9 mouse cellular contexts compared by ENCODE assay signal in genomic region chr12:107950667-107951179, GRCm38 (mm10). TPM values are rescaled to one million over a fixed set of nuclear protein-coding genes. Genes with fewer than 3 reads are reported as not detected.
DNase-seq lines count a peak whose midpoint lies in the region; ATAC-seq and TF ChIP-seq lines count a peak whose summit lies in the region.
"Had no signal": no experiment of that assay in that cellular context is flagged by ENCODE, and none has a peak within 500 bp of the region (broad histone marks: within the 10 kb centered on the region; RNA-seq: fewer than 3 reads in every experiment).

No protein-coding gene starts in this region.

- 64% methylated on average over 20 of the region's 20 CpGs for WGBS in kidney, embryonic 16.5 days
- 35% methylated on average over 20 of the region's 20 CpGs for whole genome bisulfite sequencing in forebrain, embryonic 16.5 days

- H3K9me3 ChIP-seq in kidney, embryonic 16.5 days (ENCODE audit: low read length): no peaks in the 10 kb centered on the region
- H3K9me3 ChIP-seq in forebrain, embryonic 16.5 days (ENCODE audit: control insufficient read depth, low read length): no peaks in the 10 kb centered on the region
- H3K9me3 ChIP-seq: liver, embryonic 13.5 days had no signal

- peak overlapping the region; percentile 29; the same call in 1 of the 2 replicates for H3K4me2 ChIP-seq in kidney, embryonic 16.5 days (replicated peaks; ENCODE audit: low read depth, low read length)
- H3K4me2 ChIP-seq in forebrain, embryonic 16.5 days (ENCODE audit: low read length): peak overlapping the region; percentile 58
- H3K4me2 ChIP-seq: liver, embryonic 13.5 days had no signal

- H3K9ac ChIP-seq in kidney, embryonic 16.5 days (replicated peaks; ENCODE audit: low read length): no peak overlapping the region
- H3K9ac ChIP-seq in forebrain, embryonic 16.5 days (replicated peaks; ENCODE audit: low read depth, low read length): no peak overlapping the region; the same call in 1 of the 2 replicates
- H3K9ac ChIP-seq: liver, embryonic 13.5 days had no signal

- DNase-seq in kidney, adult 9 months: no peak
- peak; percentile 74 for DNase-seq in brain, embryonic 14.5 days (ENCODE audit: low read depth)
- peak; percentile 53 for DNase-seq in naive thymus-derived CD4-positive, alpha-beta T cell, adult 2 months (ENCODE audit: low read depth)
- no peak for DNase-seq in gastrocnemius, postnatal 4 days (ENCODE audit: low spot score in 2 of 2)
- no peak for DNase-seq in left cerebral cortex, adult 9 months (ENCODE audit: low spot score in 2 of 2)
- DNase-seq: cerebellum, postnatal 36 days; liver, embryonic 13.5 days had no signal

- ATAC-seq in kidney, embryonic 16.5 days (ENCODE audit: low FRiP score, low TSS enrichment): no peak
- no peak for ATAC-seq in forebrain, embryonic 16.5 days

- no peaks in the 10 kb centered on the region for H3K36me3 ChIP-seq in kidney, embryonic 16.5 days (ENCODE audit: insufficient read depth, low read length)
- H3K36me3 ChIP-seq in forebrain, embryonic 16.5 days (ENCODE audit: control insufficient read depth, insufficient read depth): no peaks in the 10 kb centered on the region
- H3K36me3 ChIP-seq: liver, embryonic 13.5 days had no signal

- no peak overlapping the region for H3K4me3 ChIP-seq in kidney, embryonic 16.5 days (ENCODE audit: low read length)
- no peak overlapping the region for H3K4me3 ChIP-seq in forebrain, embryonic 16.5 days (replicated peaks; ENCODE audit: low read length)
- H3K4me3 ChIP-seq: liver, embryonic 13.5 days had no signal

- no peak for TF ChIP-seq POLR2A in brain, embryonic 14.5 days (IDR thresholded peaks at IDR 0.05; ENCODE audit: borderline replicate concordance, extremely low read depth, insufficient read depth, insufficient read length, poor library complexity, severe bottlenecking)

- no peak overlapping the region for H3K27ac ChIP-seq in kidney, embryonic 16.5 days (ENCODE audit: low read length)
- H3K27ac ChIP-seq in forebrain, embryonic 16.5 days (ENCODE audit: low read length): no peak overlapping the region
- H3K27ac ChIP-seq: liver, embryonic 13.5 days had no signal

- peak; percentile 19; the same call in 1 of the 2 replicates for TF ChIP-seq CTCF in brain, embryonic 14.5 days (IDR thresholded peaks at IDR 0.05; ENCODE audit: borderline replicate concordance, extremely low read depth, insufficient read depth, insufficient read length)

- H3K4me1 ChIP-seq in kidney, embryonic 16.5 days (ENCODE audit: insufficient read depth, low read length): peaks cover 21% of the 10 kb centered on the region
- H3K4me1 ChIP-seq in forebrain, embryonic 16.5 days (replicated peaks; ENCODE audit: control insufficient read depth, insufficient read depth, low read length): peaks cover 78% of the 10 kb centered on the region
- H3K4me1 ChIP-seq: liver, embryonic 13.5 days had no signal

- no peaks in the 10 kb centered on the region for H3K27me3 ChIP-seq in kidney, embryonic 16.5 days (ENCODE audit: insufficient read depth, low read length)
- no peaks in the 10 kb centered on the region for H3K27me3 ChIP-seq in forebrain, embryonic 16.5 days (replicated peaks; ENCODE audit: control insufficient read depth, insufficient read depth, low read length)
- H3K27me3 ChIP-seq: liver, embryonic 13.5 days had no signal

RNA-seq across cellular contexts. Expression of gene Bcl11b, which starts 52.7 kb away (rescaled TPM):
- polyA plus RNA-seq in kidney, embryonic 16.5 days (2015; fragmentation: Nextera tagmentation; extraction: Ambion mirVana): 2.6 TPM in 2 replicates
- polyA plus RNA-seq in brain, embryonic 14.5 days (2012; rRNA removed): 67.1 and 73.3 TPM in 2 replicates
- 81.4 and 87.9 TPM in 2 replicates for polyA plus RNA-seq in forebrain, embryonic 16.5 days (2015; fragmentation: Nextera tagmentation; extraction: Ambion mirVana)
- under 1 TPM; 0.54 to 0.56 TPM for total RNA-seq in gastrocnemius, postnatal 4 days (2021)

Comparison
In these comparisons a context has a peak if more than half of its experiments do, and no peak if none do; other contexts are left out.
1. DNase-seq: peak in brain, embryonic 14.5 days (single experiment) and naive thymus-derived CD4-positive, alpha-beta T cell, adult 2 months (single experiment); none in kidney, adult 9 months (single experiment), gastrocnemius, postnatal 4 days (0 of 2) and left cerebral cortex, adult 9 months (0 of 2).
2. RNA of gene Bcl11b, which starts 52.7 kb away (polyA plus RNA-seq): 81.4 to 87.9 TPM in forebrain, embryonic 16.5 days and 67.1 to 73.3 TPM in brain, embryonic 14.5 days; 2.6 TPM in kidney, embryonic 16.5 days; every median in the first group is over 10 times any median in the second.